Mouse (Mus musculus) brown adipose tissue, adult 24 weeks (tissue): Measurements from ENCODE around the gene Gsdma3. TPM values are rescaled to one million over a fixed set of nuclear protein-coding genes. Genes with fewer than 3 reads are reported as not detected.
"Not testable (repeated sequence)": the region's sequence is repeated elsewhere in the genome, so short reads cannot be mapped to it uniquely, and the experiment has no call there.

Source experiments
- H3K27ac ChIP-seq: fragments of 200-500 bp; replicated peaks from 2 replicates; pipeline ENCODE4 v1.5.1; 2012; ENCODE audit warnings: low read depth, mild to moderate bottlenecking, low read length
- H3K4me1 ChIP-seq: fragments of 200-500 bp; 2 replicates; pipeline ENCODE4 v1.6.1; 2012; ENCODE audit warnings: low read length, mixed read lengths; ENCODE audit not compliant: control insufficient read depth, insufficient read depth, insufficient read length
- H3K4me3 ChIP-seq: fragments of 200-500 bp; 2 replicates; pipeline ENCODE4 v1.5.1; 2012; ENCODE audit warnings: low read depth, mild to moderate bottlenecking, low read length, moderate library complexity; ENCODE audit not compliant: insufficient read depth
- polyA plus RNA-seq: library from polyadenylated mRNA; stranded (reverse); fragments of >200 nt; gene quantifications from 2 replicates; pipeline ENCODE4 v1.2.4, GENCODE M21; 2012; ENCODE audit not compliant: missing spikeins, insufficient read depth, insufficient read length

Gsdma3 gene
- polyA plus RNA-seq, 1 experiment = not detected

DNA sequence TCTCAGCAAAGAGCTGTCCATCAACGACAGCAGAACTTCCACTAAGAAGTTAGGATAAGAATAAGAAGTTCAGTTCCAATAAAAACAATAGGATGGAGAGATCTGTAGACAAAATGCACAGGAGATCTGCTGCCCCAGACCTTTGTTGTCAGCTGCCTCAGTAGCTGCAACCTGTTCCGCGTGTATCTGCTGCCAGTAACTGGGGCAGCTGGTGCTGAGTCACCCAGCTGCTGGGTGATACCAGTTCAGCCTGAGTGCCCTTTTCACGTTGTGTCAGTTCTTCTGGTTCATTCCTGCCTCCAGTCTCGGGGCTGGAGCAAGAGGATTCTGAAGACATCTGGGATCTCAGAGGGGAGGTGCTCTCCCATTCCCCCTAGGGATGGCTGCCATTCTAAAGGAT is 45.7 kb downstream of the Gsdma3 start:
- H3K4me1 ChIP-seq = no peaks in the 10 kb centered on the region
- no peak overlapping the region for H3K27ac ChIP-seq
- H3K4me3 ChIP-seq = no peak overlapping the region

DNA sequence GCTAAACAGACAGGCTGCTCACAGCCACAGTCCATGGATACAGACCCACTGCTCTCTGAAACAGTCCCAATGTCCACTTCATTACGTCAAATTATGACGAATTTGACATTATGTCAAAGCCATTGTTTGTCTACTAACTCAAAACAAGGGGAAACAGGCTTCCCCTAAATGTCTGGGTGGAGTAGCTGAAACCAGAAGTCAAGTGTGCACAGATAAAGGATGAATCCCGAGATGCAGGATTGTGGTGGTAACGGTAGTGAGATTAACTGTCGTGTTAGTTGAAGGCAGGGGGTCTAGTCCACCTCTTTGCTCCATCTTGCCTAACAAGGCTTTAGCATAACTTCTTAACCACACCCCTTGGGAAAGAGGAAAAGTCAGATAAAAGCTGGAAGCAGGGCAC is 46.3 kb downstream of the Gsdma3 start:
- Histone ChIP-seq H3K27ac (no peak overlapping the region), H3K4me3 (no peak overlapping the region), H3K4me1 (no peaks in the 10 kb centered on the region)

DNA sequence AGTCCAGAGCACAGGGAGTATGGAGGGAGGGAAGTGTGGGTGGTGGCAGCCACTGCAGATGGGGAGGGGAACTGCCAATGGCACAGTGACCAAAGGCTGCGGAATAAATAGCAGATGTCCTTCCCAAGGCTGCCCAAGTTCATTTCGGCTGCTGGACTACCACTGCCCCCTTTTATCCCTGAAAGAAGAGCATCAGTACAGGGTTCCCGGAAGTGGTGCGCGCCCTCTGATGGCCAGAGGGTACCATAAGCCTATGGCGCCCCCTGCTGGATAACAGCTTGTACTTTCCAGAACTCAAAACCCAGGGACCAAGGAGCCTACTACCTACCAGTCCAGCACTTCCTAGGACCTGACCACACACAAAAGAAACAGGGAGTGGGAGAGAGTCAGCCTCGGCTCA is 47.0 kb downstream of the Gsdma3 start:
- not testable (repeated sequence) for H3K27ac ChIP-seq, H3K4me3 ChIP-seq, H3K4me1 ChIP-seq

DNA sequence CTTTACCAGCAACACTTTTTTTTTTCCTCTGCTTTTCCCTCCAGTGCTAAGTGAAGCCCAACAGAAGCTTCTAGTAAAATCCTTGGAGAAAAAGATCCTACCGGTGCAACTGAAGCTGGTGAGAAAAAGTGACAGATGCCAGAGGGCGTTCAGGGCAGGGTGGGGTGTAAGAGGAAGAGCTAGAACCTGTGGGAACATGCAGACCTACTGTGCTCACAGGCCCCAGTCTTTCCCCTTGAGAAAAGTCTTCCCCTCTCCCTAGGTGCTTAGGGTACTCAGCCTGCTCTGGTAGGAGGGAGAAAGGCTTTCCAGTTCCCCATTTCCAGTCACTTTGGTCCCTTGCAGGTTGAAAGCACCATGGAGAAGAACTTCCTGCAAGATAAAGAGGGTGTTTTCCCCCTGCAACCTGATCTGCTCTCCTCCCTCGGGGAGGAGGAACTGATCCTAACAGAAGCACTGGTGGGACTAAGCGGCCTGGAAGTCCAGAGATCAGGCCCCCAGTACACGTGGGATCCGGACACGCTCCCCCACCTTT is 49.7 kb downstream of the Gsdma3 start:
- Histone ChIP-seq H3K4me1 (no peaks in the 10 kb centered on the region), H3K4me3 (no peak overlapping the region), H3K27ac (no peak overlapping the region)

DNA sequence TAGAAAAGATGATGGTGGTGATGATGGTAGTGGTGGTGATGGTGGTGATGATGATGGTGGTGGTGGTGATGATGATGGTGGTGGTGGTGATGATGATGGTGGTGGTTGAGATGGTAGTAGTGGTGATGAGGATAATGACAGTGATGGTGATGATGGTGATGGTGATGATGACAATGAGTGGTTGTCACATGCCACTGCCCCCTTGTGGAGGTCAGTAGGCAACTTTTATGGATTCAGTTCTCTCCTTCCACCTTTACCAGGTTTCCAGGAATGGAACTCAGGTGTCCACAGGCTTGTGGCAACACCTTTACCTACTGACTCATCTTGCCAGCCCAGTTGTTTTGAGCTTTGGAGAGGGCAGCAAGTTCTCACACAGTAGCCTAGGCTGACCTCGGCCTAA is 53.9 kb downstream of the Gsdma3 start:
- H3K4me1 ChIP-seq = peaks cover 6% of the 10 kb centered on the region; the same call in 1 of the 2 replicates
- no peak overlapping the region for H3K27ac ChIP-seq
- no peak overlapping the region for H3K4me3 ChIP-seq

DNA sequence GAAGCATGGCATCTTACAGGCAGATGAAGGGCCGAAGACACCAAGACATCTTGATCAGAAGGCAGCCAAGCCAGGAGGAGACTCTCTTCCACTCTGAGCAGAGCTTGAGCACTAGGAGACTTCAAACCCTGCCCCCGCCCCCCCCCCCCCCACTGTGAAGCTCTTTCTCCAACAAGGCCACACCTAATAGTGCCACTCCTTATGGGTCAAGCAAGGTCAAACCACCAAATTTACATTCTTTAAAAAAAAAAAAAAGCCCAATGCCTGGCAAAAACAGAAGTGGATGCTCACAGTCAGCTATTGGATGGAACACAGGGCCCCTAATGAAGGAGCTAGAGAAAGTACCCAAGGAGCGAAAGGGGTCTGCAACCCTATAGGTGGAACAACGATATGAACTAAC is 54.4 kb downstream of the Gsdma3 start:
- not testable (repeated sequence) for H3K4me1 ChIP-seq, H3K4me3 ChIP-seq, H3K27ac ChIP-seq

GRCm38 (mm10) chr11:98681186-98681585 is 55.0 kb downstream of the Gsdma3 start:
- Histone ChIP-seq H3K4me1 (peaks cover 6% of the 10 kb centered on the region; the same call in 1 of the 2 replicates), H3K27ac (no peak overlapping the region), H3K4me3 (no peak overlapping the region)

- Histone ChIP-seq H3K4me1 (peaks cover 6% of the 10 kb centered on the region; the same call in 1 of the 2 replicates), H3K4me3 (peak within 1 kb of the TSS; percentile 89)
These were observed 55.9 kb downstream of the Gsdma3 start, which contains the start of gene Psmd3 for GRCm38 (mm10) chr11:98681786-98682745. Psmd3 (plus strand) TSS chr11:98682554.

GRCm38 (mm10) chr11:98682811-98683210 is 56.7 kb downstream of the Gsdma3 start:
- Histone ChIP-seq H3K4me1 (peaks cover 6% of the 10 kb centered on the region; the same call in 1 of the 2 replicates), H3K27ac (peak overlapping the region; percentile 46), H3K4me3 (peak overlapping the region; percentile 89)

More at GRCm38 (mm10) chr11:98681786-98682745, 55.9 kb downstream of the Gsdma3 start, which contains the start of gene Psmd3:
- peak within 1 kb of the TSS; percentile 46 for H3K27ac ChIP-seq

DNA sequence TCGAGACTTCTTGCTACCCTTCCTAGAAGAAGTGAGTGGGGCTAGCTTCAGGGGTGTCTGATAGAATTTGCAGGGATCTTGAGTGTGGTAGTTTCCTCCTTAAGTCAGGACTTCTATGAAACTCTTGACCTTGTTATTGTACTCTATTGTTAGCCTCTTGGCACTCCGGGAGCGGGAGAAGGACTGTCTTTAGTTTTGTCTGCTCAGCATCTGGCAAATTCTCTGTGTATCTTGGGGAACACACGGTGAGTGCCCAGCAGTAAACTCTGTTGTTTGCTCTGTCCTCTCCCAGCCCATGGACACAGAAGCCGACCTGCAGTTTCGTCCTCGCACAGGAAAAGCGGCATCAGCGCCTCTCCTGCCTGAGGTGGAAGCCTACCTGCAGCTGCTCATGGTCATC is 59.5 kb downstream of the Gsdma3 start:
- no peak overlapping the region for H3K4me3 ChIP-seq
- H3K27ac ChIP-seq = no peak overlapping the region
- H3K4me1 ChIP-seq = peaks cover 6% of the 10 kb centered on the region; the same call in 1 of the 2 replicates

- Histone ChIP-seq H3K27ac (no peak overlapping the region), H3K4me1 (peaks cover 4% of the 10 kb centered on the region; the same call in 1 of the 2 replicates), H3K4me3 (no peak overlapping the region)
These were observed 60.8 kb downstream of the Gsdma3 start for GRCm38 (mm10) chr11:98686976-98687375.

Other genes starting within 250 kb of the Gsdma3 start
- gene Tcap, start 242.5 kb upstream of the Gsdma3 start, polyA plus RNA-seq = 41.6 and 83.6 TPM in 2 replicates
- not detected in 2 replicates for gene Pnmt, start 239.9 kb upstream of the Gsdma3 start, polyA plus RNA-seq
- 2.1 and 2.4 TPM in 2 replicates for gene Pgap3, start 225.9 kb upstream of the Gsdma3 start, polyA plus RNA-seq
- 0.50 and 1.9 TPM in 2 replicates for gene Erbb2, start 213.9 kb upstream of the Gsdma3 start, polyA plus RNA-seq
- gene Mien1, start 187.4 kb upstream of the Gsdma3 start, polyA plus RNA-seq = 98.2 and 141 TPM in 2 replicates
- 0.59 and 1.0 TPM in 2 replicates for gene Grb7, start 180.0 kb upstream of the Gsdma3 start, polyA plus RNA-seq
- gene Ikzf3, start 80.3 kb upstream of the Gsdma3 start, polyA plus RNA-seq = not detected in 2 replicates
- gene Zpbp2, start 75.3 kb upstream of the Gsdma3 start, polyA plus RNA-seq = 2.2 and 2.3 TPM in 2 replicates
- 276 and 329 TPM in 2 replicates for gene Ormdl3, start 39.0 kb upstream of the Gsdma3 start, polyA plus RNA-seq
- not detected in 2 replicates for gene Lrrc3c, start 28.1 kb upstream of the Gsdma3 start, polyA plus RNA-seq
- gene Gm12355, start 699 bp upstream of the Gsdma3 start, polyA plus RNA-seq = 5.2 and 8.8 TPM in 2 replicates
- not detected in 2 replicates for gene Gsdma2, start 20.4 kb downstream of the Gsdma3 start, polyA plus RNA-seq
- gene Gsdma, start 38.0 kb downstream of the Gsdma3 start, polyA plus RNA-seq = not detected in 2 replicates
- gene Psmd3, start 56.2 kb downstream of the Gsdma3 start, polyA plus RNA-seq = 73.1 and 84.4 TPM in 2 replicates
- gene Csf3, start 74.9 kb downstream of the Gsdma3 start, polyA plus RNA-seq = not detected in 2 replicates
- 18.4 and 24.7 TPM in 2 replicates for gene Med24, start 103.1 kb downstream of the Gsdma3 start, polyA plus RNA-seq
- gene Thra, start 114.3 kb downstream of the Gsdma3 start, polyA plus RNA-seq = 64.4 and 82.3 TPM in 2 replicates
- gene Nr1d1, start 149.0 kb downstream of the Gsdma3 start, polyA plus RNA-seq = 78.3 and 90.9 TPM in 2 replicates
- gene Msl1, start 169.2 kb downstream of the Gsdma3 start, polyA plus RNA-seq = 36.3 and 40.8 TPM in 2 replicates
- 9.2 and 16.9 TPM in 2 replicates for gene Casc3, start 178.5 kb downstream of the Gsdma3 start, polyA plus RNA-seq
- 0.40 TPM in 1 of 2 replicates, not detected in the other for gene Rapgefl1, start 210.4 kb downstream of the Gsdma3 start, polyA plus RNA-seq
- 5.2 and 5.8 TPM in 2 replicates for gene Wipf2, start 237.3 kb downstream of the Gsdma3 start, polyA plus RNA-seq